Mouse (Mus musculus) brown adipose tissue, adult 24 weeks (tissue): ENCODE results near the gene Sel1l3. TPM values are rescaled to one million over a fixed set of nuclear protein-coding genes. Genes with fewer than 3 reads are reported as not detected.

ENCODE experiments used
- H3K27ac ChIP-seq: fragments of 200-500 bp; replicated peaks from 2 replicates; pipeline ENCODE4 v1.5.1; 2012; ENCODE audit warnings: low read depth, mild to moderate bottlenecking, low read length
- H3K4me1 ChIP-seq: fragments of 200-500 bp; 2 replicates; pipeline ENCODE4 v1.6.1; 2012; ENCODE audit warnings: low read length, mixed read lengths; ENCODE audit not compliant: control insufficient read depth, insufficient read depth, insufficient read length
- H3K4me3 ChIP-seq: fragments of 200-500 bp; 2 replicates; pipeline ENCODE4 v1.5.1; 2012; ENCODE audit warnings: low read depth, mild to moderate bottlenecking, low read length, moderate library complexity; ENCODE audit not compliant: insufficient read depth
- polyA plus RNA-seq: library from polyadenylated mRNA; stranded (reverse); fragments of >200 nt; gene quantifications from 2 replicates; pipeline ENCODE4 v1.2.4, GENCODE M21; 2012; ENCODE audit not compliant: missing spikeins, insufficient read depth, insufficient read length

Gene Sel1l3
- polyA plus RNA-seq, 1 experiment, result 0.48 TPM

DNA sequence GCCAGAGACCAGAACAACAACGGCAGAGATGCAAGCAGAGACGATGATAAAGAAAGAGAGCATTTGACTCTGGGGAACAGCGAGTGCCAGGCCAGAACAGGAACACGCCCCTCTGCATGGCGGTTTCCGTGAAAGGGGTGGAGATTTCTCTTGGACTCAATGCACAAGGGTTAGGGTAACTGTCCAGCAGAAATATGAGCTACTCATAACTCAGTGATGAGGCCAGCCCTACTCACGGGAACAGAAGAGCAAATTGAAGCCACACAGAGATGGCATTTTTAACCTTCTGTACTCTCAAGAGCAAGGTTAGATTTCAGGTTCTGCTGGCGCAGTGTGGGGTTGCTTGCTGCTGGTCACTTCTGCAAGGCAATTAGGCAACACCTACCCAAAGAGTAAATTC is 11.0 kb downstream of the Sel1l3 start:
- no peaks in the 10 kb centered on the region for H3K4me1 ChIP-seq
- H3K4me3 ChIP-seq, result no peak overlapping the region
- no peak overlapping the region for H3K27ac ChIP-seq

DNA sequence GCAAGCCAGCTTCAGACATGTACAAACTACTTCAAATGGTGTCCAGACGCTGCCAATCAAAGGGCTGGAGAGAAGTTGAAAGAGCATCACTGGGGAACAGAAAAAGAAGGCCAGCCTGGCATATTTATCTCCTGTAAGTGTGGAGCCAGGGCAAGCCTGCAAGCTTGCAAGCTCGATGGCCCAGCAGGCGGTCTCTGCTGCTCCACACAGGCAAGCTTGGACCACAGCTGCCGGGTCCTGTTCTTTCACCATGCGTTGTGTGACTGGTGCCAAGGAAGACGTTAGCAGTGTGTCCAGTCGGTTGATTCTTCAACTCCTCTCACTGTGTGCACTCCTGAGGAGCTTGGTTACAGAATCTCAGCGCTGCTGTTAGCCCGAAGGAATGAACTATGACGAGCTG is 12.9 kb downstream of the Sel1l3 start:
- Histone ChIP-seq H3K27ac (no peak overlapping the region), H3K4me1 (no peaks in the 10 kb centered on the region), H3K4me3 (no peak overlapping the region)

DNA sequence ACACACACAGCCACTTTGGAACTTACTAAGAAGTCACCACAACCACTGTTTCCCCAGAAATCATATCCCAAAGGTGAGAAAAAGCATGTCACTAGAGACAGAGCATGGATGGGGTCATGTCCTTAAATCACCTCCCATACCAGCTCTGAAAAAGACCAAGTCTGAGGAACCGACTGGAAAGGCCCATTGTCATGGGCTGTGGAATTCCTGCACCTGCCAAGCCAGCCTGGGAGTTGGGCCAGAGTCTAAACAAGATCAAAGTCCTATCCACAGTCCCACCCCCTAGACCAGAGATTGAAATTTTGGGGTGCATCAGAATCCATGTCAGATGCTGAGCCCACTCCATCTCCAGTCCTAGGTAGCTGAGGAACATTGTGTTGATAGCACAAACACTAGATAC is 15.3 kb downstream of the Sel1l3 start:
- H3K27ac ChIP-seq, result no peak overlapping the region
- no peaks in the 10 kb centered on the region for H3K4me1 ChIP-seq
- H3K4me3 ChIP-seq, result no peak overlapping the region

DNA sequence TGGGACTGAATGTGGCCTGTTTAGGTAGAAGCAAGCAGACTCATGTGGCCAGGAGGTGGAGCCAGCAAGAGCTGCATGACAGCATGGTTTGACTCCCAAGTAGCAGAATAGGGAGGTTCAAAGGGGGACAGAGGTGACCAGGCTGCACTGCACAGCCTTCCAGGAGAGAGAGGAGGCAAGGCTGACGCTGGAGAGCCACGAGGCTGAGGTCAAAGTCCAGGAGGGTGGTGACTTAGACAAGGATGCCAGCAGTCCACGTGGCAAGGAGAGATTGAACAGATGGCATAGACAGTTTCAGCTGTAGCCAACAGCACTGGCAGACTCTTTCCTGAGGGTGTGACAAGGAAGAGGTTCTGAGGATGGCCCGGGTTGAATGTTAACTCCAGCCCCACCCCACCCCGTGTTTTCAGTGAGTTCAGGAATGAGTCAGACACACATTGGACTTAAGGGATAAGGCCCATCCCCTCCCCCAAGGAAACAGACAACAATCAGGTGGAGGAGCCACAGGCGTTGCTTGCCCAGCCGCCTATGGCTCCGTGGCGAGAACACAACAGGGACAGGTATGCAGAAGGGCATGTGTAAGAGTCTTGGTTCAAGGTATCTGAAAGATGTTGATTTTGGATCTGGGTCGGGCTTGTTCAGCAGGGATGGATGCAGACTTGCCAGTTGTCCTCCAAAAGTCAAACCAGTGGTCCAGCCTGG is 17.2 kb downstream of the Sel1l3 start:
- Histone ChIP-seq H3K4me3 (no peak overlapping the region), H3K27ac (no peak overlapping the region)

DNA sequence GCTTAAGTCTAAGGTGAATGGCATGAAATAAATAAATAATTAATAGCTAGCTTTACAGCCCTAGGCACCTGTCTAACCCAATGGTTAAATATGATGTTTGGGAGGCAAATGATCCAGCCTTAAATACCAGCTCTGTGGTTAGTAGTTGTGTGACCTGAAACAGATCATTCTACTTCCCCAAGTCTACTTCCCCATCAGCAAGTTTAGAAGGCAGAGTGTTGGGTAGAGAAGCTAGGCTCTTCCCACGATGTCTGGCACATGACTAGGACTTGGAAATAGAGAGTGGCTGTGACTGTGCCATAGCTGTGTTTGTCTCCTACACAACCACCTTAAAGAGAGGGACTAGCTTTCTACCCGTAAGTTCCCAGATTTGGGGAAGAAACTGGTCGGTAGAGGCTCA is 18.9 kb downstream of the Sel1l3 start:
- H3K4me3 ChIP-seq, result no peak overlapping the region
- no peak overlapping the region for H3K27ac ChIP-seq
- H3K4me1 ChIP-seq, result no peaks in the 10 kb centered on the region

More for the DNA sequence above, 17.2 kb downstream of the Sel1l3 start:
- no peaks in the 10 kb centered on the region for H3K4me1 ChIP-seq

DNA sequence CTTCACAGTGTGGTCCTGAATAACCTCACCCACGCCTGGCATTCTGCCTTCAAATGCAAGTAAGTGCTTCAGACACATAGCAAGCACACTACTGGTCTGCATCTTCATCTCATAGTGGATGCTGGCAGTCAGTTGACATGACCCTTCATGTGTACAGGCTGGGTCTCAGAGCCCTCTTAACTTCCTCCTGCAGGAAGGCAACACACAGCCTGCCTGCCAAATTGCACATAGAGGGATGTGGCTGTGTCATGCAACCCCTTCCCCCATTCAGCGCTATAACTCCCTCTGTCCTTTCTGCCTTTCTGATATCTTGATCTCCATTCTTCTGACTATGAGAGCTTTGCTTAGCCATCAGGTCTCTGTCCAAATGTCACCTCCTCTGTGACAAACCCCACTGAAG is 19.3 kb downstream of the Sel1l3 start:
- Histone ChIP-seq H3K4me3 (no peak overlapping the region), H3K4me1 (no peaks in the 10 kb centered on the region), H3K27ac (no peak overlapping the region)

DNA sequence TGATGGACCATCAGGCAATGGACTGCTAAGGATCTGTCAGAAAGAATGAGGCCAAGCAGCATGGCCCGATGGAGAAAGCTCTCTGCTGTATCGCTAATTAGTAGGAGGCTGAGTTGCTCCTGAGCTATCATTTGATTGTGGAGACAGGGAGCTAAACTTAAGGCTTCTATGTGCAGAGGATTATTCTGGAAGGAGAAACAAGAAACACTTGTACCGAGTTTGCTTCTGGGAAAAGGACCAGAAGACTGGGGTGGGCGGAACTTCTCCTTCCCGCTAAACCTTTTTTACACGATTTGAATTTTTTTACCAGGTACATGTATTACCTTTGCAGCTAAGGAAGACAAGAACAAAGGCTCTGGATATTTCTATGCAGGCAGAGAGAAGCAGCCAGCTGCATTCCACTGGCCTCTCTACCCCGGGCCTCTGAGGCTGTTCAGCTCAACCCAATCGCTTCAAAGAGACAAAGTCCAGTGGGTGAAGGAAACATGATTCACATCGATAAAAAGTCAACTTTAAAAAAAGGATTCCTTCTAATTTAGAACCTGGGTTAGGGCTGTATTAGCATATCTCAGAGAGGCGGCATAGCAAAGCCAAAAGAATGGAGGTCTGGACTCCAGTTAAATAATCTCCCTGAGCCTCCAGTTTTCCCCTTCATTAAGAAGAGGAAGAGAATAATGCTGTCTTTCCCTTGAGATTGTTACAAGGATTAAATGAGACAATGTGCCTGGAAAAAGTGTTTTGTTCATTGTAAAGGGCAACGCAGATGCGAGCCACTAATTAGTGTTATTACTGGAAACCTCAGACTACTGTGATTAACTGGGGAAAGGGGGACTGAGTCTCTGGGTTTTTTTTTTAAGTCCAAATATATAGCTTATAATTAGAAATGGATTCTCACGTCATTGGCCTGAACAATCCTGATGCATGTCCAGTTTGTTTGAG is 20.4 kb downstream of the Sel1l3 start:
- Histone ChIP-seq H3K4me3 (no peak overlapping the region), H3K4me1 (no peaks in the 10 kb centered on the region), H3K27ac (no peak overlapping the region)

DNA sequence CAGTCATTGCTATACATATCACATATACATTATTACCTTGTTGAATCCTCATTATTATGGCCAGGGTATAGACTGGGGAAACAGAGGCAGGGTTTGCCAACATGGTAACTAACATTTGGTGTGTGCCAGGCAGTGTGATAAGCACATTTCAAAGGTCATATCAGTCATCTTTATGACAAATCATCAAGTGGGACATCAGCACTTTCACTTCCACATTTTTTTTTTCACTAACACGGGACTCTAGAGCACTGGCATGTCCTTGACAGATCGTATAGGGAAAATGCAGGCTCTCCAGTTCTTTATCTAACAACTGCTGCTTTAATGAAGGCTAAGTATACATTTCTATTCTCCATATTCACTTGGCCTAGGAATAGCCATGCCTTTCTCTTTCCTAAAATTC is 25.1 kb downstream of the Sel1l3 start:
- no peak overlapping the region for H3K4me3 ChIP-seq
- H3K27ac ChIP-seq, result no peak overlapping the region
- H3K4me1 ChIP-seq, result no peaks in the 10 kb centered on the region

DNA sequence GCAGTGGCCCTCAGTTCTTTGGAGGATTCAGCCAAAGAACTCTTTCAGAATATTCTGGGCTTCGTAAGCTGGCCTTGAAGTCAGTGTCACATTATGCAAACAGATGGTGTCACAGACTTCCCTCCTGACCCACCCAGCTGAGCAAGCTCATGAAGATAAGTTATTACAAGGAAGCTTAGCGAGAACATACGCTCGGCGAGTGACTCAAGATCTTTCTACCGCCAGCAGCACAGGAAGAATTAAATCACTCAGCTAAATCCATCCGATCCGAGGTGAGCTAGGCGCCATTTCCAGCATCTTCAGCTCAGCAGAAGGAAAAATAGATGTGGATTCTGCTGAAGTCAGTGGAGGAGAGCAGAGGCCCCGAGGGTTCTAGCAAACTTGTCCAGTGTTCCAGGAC is 26.5 kb downstream of the Sel1l3 start:
- no peaks in the 10 kb centered on the region for H3K4me1 ChIP-seq
- H3K4me3 ChIP-seq, result no peak overlapping the region
- H3K27ac ChIP-seq, result no peak overlapping the region

DNA sequence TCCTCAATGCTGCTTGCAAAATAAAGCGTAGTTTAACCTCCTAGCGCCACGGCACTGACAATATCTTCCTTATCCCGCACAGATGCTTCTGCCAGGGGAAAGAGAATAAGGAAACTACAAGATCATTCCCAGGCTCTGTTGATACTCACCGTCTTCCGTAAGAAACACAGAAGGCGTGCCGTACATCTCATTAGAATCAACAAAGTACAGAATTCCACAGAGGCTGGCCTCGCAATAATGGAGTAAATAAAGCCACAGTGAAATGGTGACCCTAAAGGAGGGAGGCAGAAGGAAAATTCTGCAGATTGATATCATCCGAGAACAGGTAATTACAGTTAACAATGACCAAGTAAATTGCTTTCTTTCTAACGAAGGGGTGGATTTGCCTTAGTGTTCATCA is 27.9 kb downstream of the Sel1l3 start:
- H3K4me3 ChIP-seq, result no peak overlapping the region
- no peak overlapping the region for H3K27ac ChIP-seq
- H3K4me1 ChIP-seq, result no peaks in the 10 kb centered on the region

DNA sequence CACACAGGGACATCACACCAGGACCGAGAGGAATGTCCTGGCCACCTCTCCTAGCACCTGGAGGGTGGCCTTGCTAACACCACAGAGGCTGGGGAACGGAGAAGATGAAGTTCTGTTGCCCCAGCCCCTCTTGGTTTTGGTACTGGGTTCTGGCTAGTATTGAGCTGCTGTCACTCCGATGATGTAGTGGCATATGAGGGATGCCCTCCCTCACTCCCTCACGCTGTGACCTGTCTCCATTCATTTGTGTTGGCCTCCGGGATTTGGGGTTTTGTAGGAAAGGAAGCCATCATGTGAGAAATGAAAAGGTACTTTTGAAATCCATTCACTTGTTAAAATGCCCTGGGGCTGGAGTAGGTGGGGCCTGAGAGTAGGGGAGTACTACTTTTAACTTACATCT is 33.8 kb downstream of the Sel1l3 start:
- Histone ChIP-seq H3K4me1 (no peaks in the 10 kb centered on the region), H3K27ac (no peak overlapping the region), H3K4me3 (no peak overlapping the region)

DNA sequence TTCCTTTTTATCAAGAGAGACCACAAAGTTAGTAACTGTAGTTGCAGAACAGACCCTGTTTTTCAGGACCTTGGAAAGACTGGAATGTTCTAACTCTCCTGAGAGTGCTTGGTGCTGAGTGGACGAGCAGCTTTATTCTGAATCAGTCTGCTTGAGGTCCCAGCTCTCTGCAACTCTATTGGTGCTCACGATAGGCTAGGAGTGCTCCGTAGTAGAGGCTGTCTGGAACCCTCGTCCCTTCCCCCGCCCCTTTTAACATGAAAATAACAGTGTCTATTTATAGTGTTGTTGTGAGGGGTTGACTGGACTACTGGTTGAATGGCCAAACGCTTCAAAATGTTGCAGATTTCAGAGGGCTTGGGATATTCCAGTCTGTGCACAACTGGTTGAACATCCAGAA is 37.0 kb downstream of the Sel1l3 start:
- Histone ChIP-seq H3K4me1 (no peaks in the 10 kb centered on the region), H3K4me3 (no peak overlapping the region), H3K27ac (no peak overlapping the region)

DNA sequence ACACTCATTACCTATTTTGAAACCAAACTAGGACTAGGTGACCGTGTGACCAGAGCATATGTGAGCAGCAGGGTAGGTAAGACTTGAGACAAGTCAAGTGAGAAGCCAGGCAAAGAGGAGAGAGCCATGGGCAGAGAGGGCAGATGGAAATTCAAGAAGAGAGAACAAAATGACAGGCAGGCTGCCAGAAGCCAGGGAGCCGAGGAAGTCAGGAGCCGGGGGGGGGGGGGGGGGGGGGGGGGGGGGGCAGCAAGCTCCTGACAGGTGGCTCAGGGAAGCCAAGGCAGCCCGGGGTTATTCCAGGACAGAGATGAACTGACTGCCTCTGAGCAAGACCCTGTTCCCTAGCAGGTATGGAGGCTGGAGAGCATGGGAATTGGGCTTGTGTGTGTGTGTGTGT is 37.7 kb downstream of the Sel1l3 start:
- no peaks in the 10 kb centered on the region for H3K4me1 ChIP-seq
- no peak overlapping the region for H3K4me3 ChIP-seq
- no peak overlapping the region for H3K27ac ChIP-seq

DNA sequence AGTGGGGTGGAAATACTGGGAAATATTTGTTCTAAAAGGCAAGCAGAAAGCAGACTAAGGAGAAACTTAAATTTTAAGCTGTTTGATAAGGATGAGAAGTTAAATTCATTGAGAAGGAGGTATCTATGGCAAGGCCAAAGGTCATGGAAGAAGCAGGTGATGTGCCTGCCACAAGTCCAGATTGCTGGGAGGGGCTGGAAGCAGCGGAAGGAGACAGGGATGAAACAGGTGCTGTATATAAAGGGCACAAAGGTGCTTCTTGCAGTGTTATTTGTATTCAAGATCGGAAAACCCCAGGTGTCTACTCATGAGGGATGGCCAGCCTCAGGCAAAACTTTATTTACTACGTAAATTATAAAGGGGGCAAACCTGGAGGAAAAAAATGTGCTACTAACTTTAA is 38.5 kb downstream of the Sel1l3 start:
- H3K27ac ChIP-seq, result no peak overlapping the region
- no peaks in the 10 kb centered on the region for H3K4me1 ChIP-seq

DNA sequence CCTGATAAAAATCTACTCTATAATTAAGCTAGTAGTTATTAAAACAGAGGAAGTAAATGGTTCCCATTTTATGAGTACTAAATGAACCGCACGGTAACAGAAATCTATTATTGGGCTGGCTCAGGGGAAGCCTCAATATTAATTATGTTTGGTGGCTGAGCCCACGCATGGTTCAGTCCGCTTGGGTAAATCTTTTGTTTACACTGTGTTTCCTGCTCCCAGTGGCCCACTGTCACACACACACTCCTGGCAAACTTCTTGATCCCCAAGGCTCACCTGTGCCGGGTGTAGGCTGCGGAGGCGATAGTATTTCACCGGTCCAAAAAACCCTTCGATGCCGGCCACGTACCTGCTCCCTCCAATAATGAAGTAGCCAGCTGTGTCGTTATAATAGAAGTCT is 39.3 kb downstream of the Sel1l3 start:
- H3K27ac ChIP-seq, result no peak overlapping the region
- no peak overlapping the region for H3K4me3 ChIP-seq
- H3K4me1 ChIP-seq, result no peaks in the 10 kb centered on the region

More for the DNA sequence above, 38.5 kb downstream of the Sel1l3 start:
- no peak overlapping the region for H3K4me3 ChIP-seq

DNA sequence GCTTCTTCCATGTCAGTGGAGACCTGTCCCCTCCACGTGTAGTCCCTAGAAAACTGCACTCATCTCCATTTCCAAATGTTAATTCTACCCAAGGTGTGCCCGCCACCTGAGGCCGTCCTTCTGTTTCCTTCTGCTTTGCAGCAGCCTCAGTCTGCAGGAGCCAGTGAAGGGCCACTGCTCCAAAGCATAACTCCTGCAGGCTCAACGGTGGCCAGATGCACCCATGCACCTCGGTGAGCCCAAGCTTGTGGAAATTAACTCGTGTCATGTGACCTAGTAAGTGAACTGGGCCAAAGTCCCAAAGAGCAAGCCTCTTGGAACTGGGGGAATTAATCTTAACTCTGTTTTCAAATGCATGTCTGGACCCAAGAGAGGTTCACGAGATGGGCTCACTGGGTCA is 40.8 kb downstream of the Sel1l3 start:
- Histone ChIP-seq H3K4me1 (no peaks in the 10 kb centered on the region), H3K4me3 (no peak overlapping the region), H3K27ac (no peak overlapping the region)
